Mouse (Mus musculus) embryonic facial prominence, embryonic 10.5 days (tissue): Measurements from ENCODE around the gene Bcl2l13. TPM values are rescaled to one million over a fixed set of nuclear protein-coding genes. Genes with fewer than 3 reads are reported as not detected.
A peak's percentile ranks its signal among the peaks of the same experiment; 100 is the strongest.
"Not testable (repeated sequence)": the region's sequence is repeated elsewhere in the genome, so short reads cannot be mapped to it uniquely, and the experiment has no call there.

Experiments used
- DNase-seq: peaks from one replicate; pipeline ENCODE4 v3.0.0-alpha.2; 2017; ENCODE audit warnings: low spot score
- H3K27ac ChIP-seq: fragments of 300-500 bp; sonication (generic); replicated peaks from 2 replicates; pipeline ENCODE4 v1.5.1; 2016; ENCODE audit warnings: mild to moderate bottlenecking
- H3K27me3 ChIP-seq: fragments of 300-500 bp; sonication (generic); replicated peaks from 2 replicates; pipeline ENCODE4 v1.6.1; 2016; ENCODE audit warnings: low read depth, mild to moderate bottlenecking; ENCODE audit not compliant: poor library complexity, severe bottlenecking
- H3K36me3 ChIP-seq: fragments of 300-500 bp; sonication (generic); replicated peaks from 2 replicates; pipeline ENCODE4 v1.6.1; 2016; ENCODE audit warnings: mild to moderate bottlenecking, moderate library complexity
- H3K4me1 ChIP-seq: fragments of 300-500 bp; sonication (generic); 2 replicates; pipeline ENCODE4 v1.6.1; 2016
- H3K4me3 ChIP-seq: fragments of 300-500 bp; sonication (generic); 2 replicates; pipeline ENCODE4 v1.5.1; 2016; ENCODE audit warnings: mild to moderate bottlenecking, moderate library complexity
- H3K9me3 ChIP-seq: fragments of 300-500 bp; sonication (generic); 2 replicates; pipeline ENCODE4 v1.6.1; 2016; ENCODE audit warnings: mild to moderate bottlenecking
- WGBS: fragments of 180-500 bp; shearing (Covaris S2); methylation state at CpG from one replicate; pipeline ENCODE4 v1.1.7; 2016; 5-methylcytosine and 5-hydroxymethylcytosine counted together
- polyA plus RNA-seq: library from polyadenylated mRNA; unstranded; fragments of >200 nt; fragmentation: Nextera tagmentation; extraction: Ambion mirVana; gene quantifications from 2 replicates; pipeline ENCODE4 v1.2.1, GENCODE M21; 2016

Bcl2l13 gene
- polyA plus RNA-seq, 1 experiment from 2014 or later: 45.1 TPM

DNA sequence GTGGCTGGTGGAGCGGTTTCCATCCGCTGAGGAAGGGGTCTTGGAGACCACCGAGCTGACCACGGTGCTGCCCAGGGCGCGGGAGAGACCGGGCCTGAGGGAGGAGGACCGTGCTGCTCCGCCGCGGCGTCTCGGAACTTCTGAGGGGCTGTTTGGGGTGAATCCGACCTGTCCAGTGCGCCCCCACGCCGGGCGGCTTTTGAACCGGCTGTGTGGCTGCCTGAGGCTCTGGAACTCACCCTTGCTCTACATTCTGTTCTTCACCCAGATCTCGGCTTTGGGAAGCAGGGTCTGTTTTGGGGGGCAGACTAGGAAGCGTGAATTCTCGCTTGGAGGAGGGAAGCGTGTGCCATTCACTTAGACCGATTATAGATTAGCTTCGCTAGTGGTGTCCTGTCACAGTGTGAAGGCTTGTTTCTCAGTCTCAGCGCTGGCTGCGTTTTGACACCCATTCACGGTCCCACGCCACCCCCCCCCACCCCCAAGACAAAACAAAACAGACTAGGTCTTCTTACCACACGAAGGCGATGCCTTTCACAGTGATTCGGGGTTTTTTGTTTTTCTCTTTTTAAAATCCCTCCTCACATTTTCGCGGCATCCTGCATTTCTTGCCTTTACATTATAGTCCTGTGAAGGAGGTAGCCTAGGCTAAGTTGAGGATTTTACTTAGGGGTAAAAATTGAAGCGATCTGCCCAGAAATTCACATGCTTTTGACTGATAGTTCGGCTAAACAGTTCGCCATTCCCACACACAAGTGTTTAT, 558 bp downstream of the Bcl2l13 start:
- Histone ChIP-seq H3K4me1 (peaks cover 16% of the 10 kb centered on the region), H3K36me3 (peaks cover 24% of the 10 kb centered on the region), H3K4me3 (peak overlapping the region; percentile 78), H3K27ac (peak overlapping the region; percentile 96), H3K27me3 (no peaks in the 10 kb centered on the region), H3K9me3 (no peaks in the 10 kb centered on the region)
- 4% methylated on average over 37 of the region's 37 CpGs for WGBS
- DNase-seq: no peak

DNA sequence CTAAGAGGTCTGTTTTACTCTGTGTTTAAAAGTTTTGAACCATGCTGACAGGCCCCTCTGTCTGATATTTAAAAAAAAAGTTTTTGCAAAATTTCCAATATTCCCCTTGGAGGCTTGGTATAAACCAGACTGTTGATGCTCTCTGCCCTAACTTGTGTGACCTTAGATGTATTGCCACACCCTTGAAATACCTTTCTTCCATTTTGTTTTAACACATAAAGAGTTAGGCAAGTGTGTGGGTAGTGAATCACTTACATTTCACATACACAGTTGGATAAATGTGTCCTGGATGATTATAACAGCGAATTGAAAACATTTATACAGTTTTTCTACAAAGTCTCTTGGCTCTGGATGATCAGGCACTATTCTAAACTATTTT, 1.1 kb downstream of the Bcl2l13 start:
- Histone ChIP-seq H3K27me3 (no peaks in the 10 kb centered on the region), H3K9me3 (no peaks in the 10 kb centered on the region), H3K27ac (no peak overlapping the region; the same call in 1 of the 2 replicates), H3K36me3 (peaks cover 24% of the 10 kb centered on the region), H3K4me3 (peak overlapping the region; percentile 78), H3K4me1 (peaks cover 16% of the 10 kb centered on the region)
- 77% methylated on average over 1 of the region's 1 CpGs for WGBS
- DNase-seq: no peak

DNA sequence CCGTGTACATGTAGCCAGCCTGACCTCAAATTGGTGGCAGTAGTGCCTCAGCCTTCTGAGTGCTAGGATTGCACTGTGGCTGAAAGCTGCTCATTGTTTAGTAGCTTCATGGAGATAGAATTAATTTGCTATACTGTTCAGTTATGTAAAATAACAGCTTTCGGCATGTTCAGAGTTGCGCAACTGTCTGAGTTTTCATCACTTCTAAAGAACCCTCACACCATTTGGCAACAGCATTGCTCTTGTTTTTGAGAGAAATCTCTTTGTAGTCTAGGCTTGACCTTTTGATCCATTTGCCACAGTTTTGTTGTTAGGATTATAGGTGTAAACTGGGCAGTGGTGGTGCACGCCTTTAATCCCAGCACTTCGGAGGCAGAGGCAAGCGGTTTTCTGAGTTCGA, 4.2 kb downstream of the Bcl2l13 start:
- 98% methylated on average over 7 of the region's 7 CpGs for WGBS

DNA sequence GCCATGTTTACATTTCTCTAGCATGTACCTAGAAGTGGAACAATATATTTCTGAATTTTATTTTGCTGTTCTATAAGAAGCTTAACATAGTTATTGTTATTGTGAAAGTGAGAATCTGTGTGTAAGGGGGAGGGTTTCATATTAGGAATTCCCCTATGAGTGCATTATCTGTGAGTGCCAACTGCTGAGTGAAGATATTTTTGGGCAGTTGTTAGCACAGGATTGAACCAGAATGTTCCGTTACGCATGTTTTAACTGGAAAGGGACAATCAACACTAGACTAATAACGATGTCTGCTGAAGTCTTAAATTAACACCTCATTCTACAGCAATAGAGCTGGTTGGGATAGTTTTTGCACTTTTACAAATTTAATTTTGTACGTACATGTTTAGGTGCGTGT, 5.7 kb downstream of the Bcl2l13 start:
- peaks cover 9% of the 10 kb centered on the region for H3K4me1 ChIP-seq
- H3K4me3 ChIP-seq: no peak overlapping the region
- no peaks in the 10 kb centered on the region for H3K27me3 ChIP-seq
- no peak overlapping the region for H3K27ac ChIP-seq
- no peaks in the 10 kb centered on the region for H3K9me3 ChIP-seq
- DNase-seq: no peak
- WGBS: 95% methylated on average over 5 of the region's 5 CpGs
- peaks cover 29% of the 10 kb centered on the region for H3K36me3 ChIP-seq

More for the DNA sequence above, 4.2 kb downstream of the Bcl2l13 start:
- Histone ChIP-seq H3K9me3 (no peaks in the 10 kb centered on the region), H3K27ac (no peak overlapping the region), H3K4me1 (peaks cover 16% of the 10 kb centered on the region), H3K4me3 (no peak overlapping the region), H3K36me3 (peaks cover 29% of the 10 kb centered on the region), H3K27me3 (no peaks in the 10 kb centered on the region)
- DNase-seq: no peak

DNA sequence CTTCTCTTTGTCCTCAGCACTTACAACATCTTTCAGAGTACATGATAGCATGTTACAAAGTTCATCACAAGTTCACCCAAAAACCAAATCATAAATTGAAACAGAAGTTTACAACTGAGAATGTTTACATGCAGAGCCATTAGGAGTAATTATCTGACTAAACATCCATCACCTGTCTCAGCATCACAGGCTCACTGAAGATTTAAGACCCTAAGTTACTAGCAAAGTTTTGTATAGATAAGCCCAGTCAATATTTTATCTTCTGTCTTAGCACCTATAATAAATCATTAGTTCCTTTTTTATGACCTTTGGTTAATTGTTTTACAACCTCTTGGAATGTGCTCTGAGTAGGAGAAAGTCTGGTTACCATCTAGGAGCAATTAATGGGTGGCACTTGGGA, 14.7 kb downstream of the Bcl2l13 start:
- H3K27ac ChIP-seq, H3K4me1 ChIP-seq, H3K4me3 ChIP-seq, H3K27me3 ChIP-seq, DNase-seq, H3K9me3 ChIP-seq: not testable (repeated sequence)
- H3K36me3 ChIP-seq: peaks cover 70% of the 10 kb centered on the region

DNA sequence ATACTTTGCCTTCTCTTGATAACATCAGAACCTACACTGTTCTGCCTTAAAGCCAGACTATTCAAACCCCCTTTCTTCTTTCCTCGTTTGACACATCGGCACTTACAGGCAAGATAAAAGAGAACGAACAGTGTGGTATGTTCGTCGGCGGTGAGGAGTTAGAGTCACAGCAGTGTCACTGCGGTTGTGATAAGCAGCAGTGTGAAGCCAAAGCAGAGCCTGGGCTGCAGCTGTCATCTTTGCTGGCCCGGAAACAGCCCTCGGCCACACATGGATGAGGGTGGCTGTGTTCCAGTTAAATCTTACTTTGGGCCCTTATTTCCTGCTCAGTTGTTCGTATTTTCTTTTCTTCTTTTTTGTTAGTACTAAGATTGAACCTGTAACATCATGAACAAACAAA, 18.4 kb downstream of the Bcl2l13 start:
- H3K4me1 ChIP-seq: 0 out of 2 replicates have a peak, but pooled peaks cover 4% of the 10 kb centered on the region
- WGBS: 92% methylated on average over 10 of the region's 10 CpGs
- no peaks in the 10 kb centered on the region for H3K9me3 ChIP-seq
- no peaks in the 10 kb centered on the region for H3K27me3 ChIP-seq
- H3K4me3 ChIP-seq: no peak overlapping the region
- H3K27ac ChIP-seq: no peak overlapping the region
- peaks cover 69% of the 10 kb centered on the region for H3K36me3 ChIP-seq
- no peak for DNase-seq

DNA sequence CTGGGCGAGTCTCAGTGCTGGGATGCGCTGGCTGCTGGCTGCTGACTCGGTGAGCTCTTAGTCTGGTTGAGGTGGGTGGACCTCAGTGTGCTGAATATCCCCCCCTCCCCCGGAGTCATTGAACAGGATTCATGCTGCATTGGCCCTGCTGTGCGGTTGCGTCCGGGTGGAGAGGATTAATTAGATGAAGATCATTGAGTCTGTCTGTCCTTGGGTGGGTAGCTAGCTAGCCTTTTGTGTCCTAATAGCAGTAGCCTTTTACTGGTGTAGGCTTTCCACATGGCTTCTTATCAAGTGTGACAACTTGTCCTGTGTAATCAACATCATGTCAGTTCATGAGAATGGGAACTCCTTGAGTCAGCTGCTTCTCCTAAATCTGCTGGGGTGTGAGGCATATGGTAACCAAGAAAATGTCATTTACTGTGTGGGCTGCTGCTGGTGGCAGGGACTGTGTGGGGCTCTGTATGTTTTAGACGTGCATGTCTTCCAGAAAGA, 22.3 kb downstream of the Bcl2l13 start:
- peaks cover 57% of the 10 kb centered on the region for H3K36me3 ChIP-seq
- H3K4me3 ChIP-seq: no peak overlapping the region
- no peak overlapping the region for H3K27ac ChIP-seq
- H3K4me1 ChIP-seq: 0 out of 2 replicates have a peak, but pooled peaks cover 4% of the 10 kb centered on the region
- no peaks in the 10 kb centered on the region for H3K27me3 ChIP-seq
- H3K9me3 ChIP-seq: no peaks in the 10 kb centered on the region
- 64% methylated on average over 8 of the region's 8 CpGs for WGBS
- peak; percentile 27 for DNase-seq

DNA sequence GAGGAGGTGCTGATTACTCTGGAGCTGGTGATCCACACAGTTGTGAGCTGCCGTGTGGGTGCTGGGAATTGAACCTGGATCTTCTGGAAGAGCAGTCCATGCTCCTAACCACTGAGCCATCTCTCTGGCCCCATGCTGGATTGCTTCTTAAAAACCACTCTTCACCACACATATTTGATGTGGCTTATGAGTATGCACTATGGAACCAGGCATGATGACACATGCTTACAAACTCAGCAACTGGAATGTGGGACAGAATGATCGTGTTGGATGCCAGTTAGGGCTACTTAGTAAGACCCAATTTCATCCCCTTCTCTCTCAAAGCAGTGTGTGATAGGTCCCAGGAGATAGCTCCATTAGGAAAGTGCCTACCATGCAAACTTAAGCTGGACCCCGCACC, 24.1 kb downstream of the Bcl2l13 start:
- 0 out of 2 replicates have a peak, but pooled peaks cover 4% of the 10 kb centered on the region for H3K4me1 ChIP-seq
- H3K27ac ChIP-seq: no peak overlapping the region
- no peak overlapping the region for H3K4me3 ChIP-seq
- H3K27me3 ChIP-seq: no peaks in the 10 kb centered on the region
- WGBS: 95% methylated on average over 3 of the region's 3 CpGs
- H3K9me3 ChIP-seq: no peaks in the 10 kb centered on the region
- DNase-seq: no peak
- peaks cover 57% of the 10 kb centered on the region for H3K36me3 ChIP-seq

DNA sequence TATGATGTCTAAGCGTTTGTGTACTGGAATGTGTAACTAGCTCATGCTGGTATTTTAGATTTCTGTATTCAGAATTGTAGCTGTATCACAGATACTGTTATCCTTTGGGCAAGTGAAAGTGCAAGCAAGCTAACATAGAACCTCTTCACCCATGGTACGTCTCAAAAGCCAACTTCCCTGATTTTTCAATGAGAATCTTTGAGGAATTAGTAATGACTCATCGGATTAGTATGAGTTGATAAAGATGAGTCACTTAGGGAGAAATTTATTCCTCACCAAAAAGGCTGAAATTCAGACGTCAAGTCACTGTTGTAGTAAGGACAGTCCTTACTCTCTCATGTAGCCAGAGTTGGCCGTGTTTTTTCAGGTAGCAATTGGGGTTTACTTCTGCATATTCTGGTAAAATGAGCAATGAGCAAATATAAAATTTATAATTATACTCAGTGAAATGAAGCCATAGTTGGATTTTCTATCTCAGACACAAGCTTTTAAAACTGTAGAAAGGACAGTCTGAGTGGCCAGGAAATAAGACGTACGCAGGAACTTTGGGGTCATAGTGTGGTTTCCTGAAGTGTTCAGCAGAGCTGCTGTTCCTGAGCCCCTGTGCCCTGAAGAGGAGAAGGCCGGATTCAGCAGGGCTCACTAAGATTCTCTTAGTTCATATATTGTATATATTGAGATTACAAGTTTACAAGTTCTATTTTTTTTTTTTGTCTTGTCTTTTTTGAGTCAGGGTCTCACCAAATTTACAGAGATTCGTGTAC, 30.2 kb downstream of the Bcl2l13 start:
- no peaks in the 10 kb centered on the region for H3K4me1 ChIP-seq
- WGBS: 91% methylated on average over 9 of the region's 9 CpGs
- no peak for DNase-seq
- H3K27ac ChIP-seq: no peak overlapping the region
- no peaks in the 10 kb centered on the region for H3K9me3 ChIP-seq
- H3K4me3 ChIP-seq: no peak overlapping the region
- H3K36me3 ChIP-seq: peaks cover 64% of the 10 kb centered on the region
- H3K27me3 ChIP-seq: no peaks in the 10 kb centered on the region

DNA sequence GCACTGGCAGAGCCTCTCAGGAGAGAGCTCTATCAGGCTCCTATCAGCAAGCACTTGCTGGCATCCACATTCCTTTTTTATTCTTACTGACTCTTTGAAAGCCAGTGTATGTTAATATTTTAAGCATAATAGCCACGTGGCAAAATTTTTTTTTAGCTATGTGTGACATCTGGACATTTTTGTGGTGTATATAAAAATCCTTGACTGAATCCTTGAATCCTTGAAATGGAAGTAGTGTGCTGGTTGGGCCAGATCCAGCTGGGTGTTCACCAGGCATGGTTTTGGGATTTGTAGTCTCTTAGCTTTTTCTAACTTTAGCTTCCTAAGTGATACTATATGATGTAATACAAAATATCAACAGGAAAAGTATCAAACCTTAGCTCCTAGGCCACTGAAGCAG, 32.8 kb downstream of the Bcl2l13 start:
- H3K27ac ChIP-seq: no peak overlapping the region
- DNase-seq: no peak
- 71% methylated on average over 1 of the region's 1 CpGs for WGBS
- no peaks in the 10 kb centered on the region for H3K27me3 ChIP-seq
- H3K9me3 ChIP-seq: no peaks in the 10 kb centered on the region
- peaks cover 54% of the 10 kb centered on the region for H3K36me3 ChIP-seq
- H3K4me3 ChIP-seq: no peak overlapping the region
- no peaks in the 10 kb centered on the region for H3K4me1 ChIP-seq

DNA sequence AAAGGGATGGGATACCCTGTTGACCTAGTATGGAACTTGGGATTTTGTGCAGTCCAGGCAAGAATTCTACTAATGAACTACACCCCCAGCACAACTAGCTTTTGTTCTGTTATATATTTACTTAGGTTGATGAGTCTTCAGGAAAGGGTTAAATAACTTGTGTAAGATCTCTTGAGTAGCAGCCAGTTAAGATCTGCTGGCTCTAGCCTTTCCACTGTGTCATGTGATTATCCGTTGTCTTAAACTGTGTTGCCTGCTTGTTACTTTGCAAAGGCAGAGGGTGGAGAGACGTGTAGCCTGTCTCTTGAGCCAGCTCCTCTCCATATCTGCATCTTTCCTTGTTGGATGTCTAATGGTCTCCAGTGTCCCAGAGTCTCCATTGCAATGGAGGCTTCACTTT, 35.3 kb downstream of the Bcl2l13 start:
- Histone ChIP-seq H3K4me1 (no peaks in the 10 kb centered on the region), H3K9me3 (no peaks in the 10 kb centered on the region), H3K27me3 (no peaks in the 10 kb centered on the region), H3K36me3 (peaks cover 37% of the 10 kb centered on the region), H3K27ac (no peak overlapping the region), H3K4me3 (no peak overlapping the region)
- no peak for DNase-seq
- WGBS: 88% methylated on average over 2 of the region's 2 CpGs

DNA sequence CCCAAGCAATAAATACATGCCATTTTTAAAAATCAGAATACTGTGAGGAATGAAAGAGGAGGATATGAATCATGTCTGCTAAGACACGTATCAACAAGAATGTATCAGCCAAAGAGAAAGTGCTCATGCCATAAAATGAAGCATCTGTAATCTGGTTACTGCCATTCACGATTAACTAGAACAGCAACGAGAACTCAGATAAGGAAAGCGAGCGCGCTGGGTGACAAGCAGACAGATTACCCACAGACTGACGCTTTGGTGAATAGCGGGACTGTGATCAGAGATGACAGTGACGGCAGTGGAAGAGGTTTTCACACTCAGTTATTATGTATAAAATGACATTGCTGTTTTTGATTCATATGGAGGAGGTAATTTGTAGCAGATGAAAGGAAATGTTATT, 37.9 kb downstream of the Bcl2l13 start:
- DNase-seq: no peak
- 89% methylated on average over 9 of the region's 9 CpGs for WGBS
- H3K4me3 ChIP-seq: no peak overlapping the region
- H3K27me3 ChIP-seq: no peaks in the 10 kb centered on the region
- H3K9me3 ChIP-seq: no peaks in the 10 kb centered on the region
- H3K36me3 ChIP-seq: peaks cover 44% of the 10 kb centered on the region
- no peaks in the 10 kb centered on the region for H3K4me1 ChIP-seq
- no peak overlapping the region for H3K27ac ChIP-seq

DNA sequence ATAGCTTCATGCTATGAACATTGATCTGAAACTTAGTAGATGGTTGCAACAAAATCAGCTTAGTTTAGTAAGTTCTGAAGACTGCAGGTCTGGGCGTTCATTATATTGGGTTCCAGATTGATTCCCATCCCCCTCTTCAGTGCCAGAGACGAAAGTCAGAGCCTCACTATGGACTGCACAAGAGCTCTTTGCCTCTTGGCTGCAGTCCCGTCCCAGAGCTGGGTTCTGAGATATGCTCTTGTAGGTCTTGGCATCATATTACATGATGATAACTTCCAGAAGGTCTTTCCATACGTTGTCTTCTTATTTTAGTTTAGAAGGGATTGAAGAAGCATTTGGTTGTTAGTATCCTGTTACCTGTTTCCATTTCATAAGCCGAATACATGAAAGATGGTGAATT, 43.0 kb downstream of the Bcl2l13 start:
- H3K36me3 ChIP-seq: peaks cover 75% of the 10 kb centered on the region
- no peak overlapping the region for H3K4me3 ChIP-seq
- H3K9me3 ChIP-seq: peaks cover 8% of the 10 kb centered on the region; the same call in 1 of the 2 replicates
- H3K27me3 ChIP-seq: no peaks in the 10 kb centered on the region
- DNase-seq: no peak
- no peaks in the 10 kb centered on the region for H3K4me1 ChIP-seq
- 78% methylated on average over 5 of the region's 5 CpGs for WGBS
- H3K27ac ChIP-seq: no peak overlapping the region
